Mouse (Mus musculus): Measurements from ENCODE around the gene Fcor. TPM values are rescaled to one million over a fixed set of nuclear protein-coding genes. Genes with fewer than 3 reads are reported as not detected.

The Fcor gene
- polyA plus RNA-seq, 1 experiment = 9.2 TPM

- no peak for DNase-seq (ENCODE audit: low spot score)
Measured at GRCm38 (mm10) chr8:3674671-3675070, 2.5 kb upstream of the Fcor start.

DNA sequence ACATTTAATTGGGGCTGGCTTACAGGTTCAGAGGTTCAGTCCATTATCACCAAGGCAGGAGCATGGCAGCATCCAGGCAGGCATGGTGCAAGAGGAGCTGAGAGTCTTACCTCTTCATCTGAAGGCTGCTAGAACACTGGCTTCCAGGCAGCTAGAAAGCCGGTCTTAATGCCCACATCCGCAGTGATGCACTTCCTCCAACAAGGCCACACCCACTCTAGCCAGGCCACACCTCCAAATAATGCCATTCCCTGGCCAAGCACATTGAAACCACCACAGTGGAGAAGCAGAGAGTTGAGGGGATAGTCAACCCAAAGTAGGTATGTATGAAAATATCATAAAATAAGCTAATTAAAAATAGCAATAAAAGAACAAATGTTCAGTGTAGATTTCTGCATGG is 1.8 kb downstream of the Fcor start:
- no peak for DNase-seq (ENCODE audit: low spot score)

GRCm38 (mm10) chr8:3665507-3665906 is 6.7 kb downstream of the Fcor start, which contains the start of gene Mcemp1:
Gene Mcemp1 (plus strand): TSS chr8:3665754.
- no peak for DNase-seq (ENCODE audit: low spot score)

- no peak for DNase-seq (ENCODE audit: low spot score)
Measured at GRCm38 (mm10) chr8:3664405-3664804, 7.8 kb downstream of the Fcor start.

DNA sequence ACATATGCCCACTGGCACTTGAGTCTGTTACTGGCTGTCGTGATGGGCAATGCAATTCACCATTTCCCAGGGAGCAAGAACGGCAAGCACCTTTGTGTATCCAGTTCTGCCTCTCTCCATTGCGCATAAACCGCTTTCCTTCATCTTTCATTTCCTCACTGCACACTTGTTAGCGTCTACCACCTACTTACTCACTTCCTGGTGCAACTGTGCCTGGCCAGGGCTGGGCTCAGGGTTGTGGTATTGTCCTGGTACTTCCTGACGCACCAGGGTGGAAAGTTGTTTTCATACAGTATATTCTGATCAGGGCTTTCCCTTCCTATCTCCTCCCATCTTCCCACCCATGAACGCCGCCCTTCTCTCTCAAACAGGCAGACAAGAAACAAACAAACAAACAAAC is 11.3 kb downstream of the Fcor start:
- no peak for DNase-seq (ENCODE audit: low spot score)

GRCm38 (mm10) chr8:3656725-3657381 is 15.3 kb downstream of the Fcor start:
- no peak for DNase-seq (ENCODE audit: low spot score)

GRCm38 (mm10) chr8:3655526-3655925 is 16.6 kb downstream of the Fcor start, which contains the start of gene Retn:
Gene Retn (plus strand): TSS chr8:3655770.
- no peak for DNase-seq (ENCODE audit: low spot score)

GRCm38 (mm10) chr8:3654726-3655508 is 17.2 kb downstream of the Fcor start:
- no peak for DNase-seq (ENCODE audit: low spot score)

GRCm38 (mm10) chr8:3652845-3653244 is 19.3 kb downstream of the Fcor start:
- DNase-seq (ENCODE audit: low spot score) = no peak

GRCm38 (mm10) chr8:3648990-3649389 is 23.2 kb downstream of the Fcor start:
- no peak for DNase-seq (ENCODE audit: low spot score)

GRCm38 (mm10) chr8:3648268-3648667 is 23.9 kb downstream of the Fcor start:
- no peak for DNase-seq (ENCODE audit: low spot score)

DNA sequence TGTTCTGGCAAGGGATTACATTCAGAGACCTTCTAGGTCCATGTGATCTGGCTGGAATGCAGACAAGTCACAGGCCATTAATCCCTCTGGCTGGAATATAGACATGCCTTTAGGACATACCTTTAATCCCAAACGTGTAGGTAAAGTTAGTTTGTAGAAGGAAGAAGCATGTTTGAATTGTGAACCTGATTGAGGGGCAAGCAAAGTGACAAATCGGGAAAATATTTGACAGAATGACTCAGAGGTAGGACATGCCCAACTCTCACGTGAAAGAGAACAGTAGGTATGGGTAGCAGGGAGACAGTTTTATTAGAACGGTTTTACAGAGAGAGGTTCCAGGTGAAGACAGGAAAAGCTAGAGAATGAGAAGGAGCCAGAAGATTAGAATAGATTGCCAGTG is 24.6 kb downstream of the Fcor start:
- no peak for DNase-seq (ENCODE audit: low spot score)

DNA sequence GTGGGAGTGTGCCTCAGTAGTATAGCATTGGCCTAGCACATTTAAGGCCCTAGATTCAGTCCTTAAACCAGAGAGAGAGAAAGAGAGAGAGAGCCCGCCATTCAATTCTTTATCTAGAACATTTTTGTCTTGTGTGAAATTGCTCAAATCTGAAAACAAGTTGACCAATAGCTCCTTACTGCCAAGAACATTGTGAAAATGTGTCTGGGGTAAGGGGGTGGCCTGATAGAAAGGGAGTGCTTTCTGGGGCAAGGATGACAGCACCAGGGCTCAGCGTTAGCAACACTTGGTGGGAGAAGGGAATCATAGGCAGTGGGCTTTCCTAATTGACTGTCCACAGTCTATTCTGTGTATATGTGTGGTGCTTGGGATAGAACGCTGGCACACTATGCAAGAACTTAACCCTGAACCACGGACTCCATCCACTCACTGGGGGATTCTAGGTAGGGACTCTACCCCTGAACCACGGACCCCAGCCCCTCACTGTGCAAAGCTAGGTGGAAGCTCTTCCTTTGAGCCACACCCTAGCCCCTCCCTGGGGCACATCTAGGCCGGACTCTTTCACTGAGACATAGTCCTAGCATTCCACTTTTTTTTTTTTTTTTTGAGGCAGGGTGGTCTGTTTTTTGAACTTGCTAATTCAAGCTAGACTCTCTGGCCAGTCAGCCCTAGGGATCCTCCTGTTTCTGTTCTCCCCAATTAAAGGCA is 25.2 kb downstream of the Fcor start:
- no peak for DNase-seq (ENCODE audit: low spot score)

GRCm38 (mm10) chr8:3645804-3646203 is 26.4 kb downstream of the Fcor start:
- no peak for DNase-seq (ENCODE audit: low spot score)

GRCm38 (mm10) chr8:3631478-3631875 is 40.7 kb downstream of the Fcor start:
- DNase-seq (ENCODE audit: low spot score) = no peak

DNA sequence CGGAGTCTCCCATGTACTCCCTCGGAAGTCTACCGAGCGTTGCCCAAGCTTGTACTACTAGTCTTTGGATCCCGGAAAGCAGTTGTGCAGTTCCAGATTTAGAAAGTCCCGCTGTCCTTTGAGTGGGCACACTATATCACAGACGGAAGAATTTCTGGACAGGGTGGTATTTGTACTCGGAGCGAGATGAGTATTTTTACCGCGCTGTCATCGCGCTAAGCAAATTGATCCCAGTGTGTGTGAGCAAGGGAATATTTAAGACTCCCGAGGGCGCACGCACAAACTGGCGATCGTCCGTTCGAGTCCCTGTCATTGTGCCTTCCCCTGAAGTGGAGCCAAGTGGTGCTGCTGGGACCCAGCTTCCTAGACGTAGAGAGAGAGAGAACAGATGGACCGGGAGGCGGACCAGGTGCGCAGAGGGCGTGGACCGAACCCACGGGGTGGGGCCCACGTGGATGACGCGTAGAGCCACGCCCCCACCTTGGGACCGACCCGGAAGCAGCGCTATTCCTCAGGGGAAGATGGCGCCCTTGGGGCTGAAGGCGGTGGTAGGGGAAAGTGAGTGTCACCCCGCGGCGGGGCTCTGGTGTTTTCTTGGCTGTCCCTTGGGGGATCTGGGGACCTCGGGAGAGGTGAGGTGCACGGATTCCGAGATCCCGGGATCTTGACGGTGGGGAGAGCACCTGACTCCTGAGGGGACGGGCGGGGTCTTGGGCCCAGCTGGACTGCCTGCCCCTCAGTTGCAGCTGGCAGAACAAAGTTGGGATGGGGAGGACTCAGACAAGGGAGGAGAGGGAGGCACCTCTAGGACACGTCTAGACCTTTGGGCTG is 41.3 kb downstream of the Fcor start, which contains the start of gene Stxbp2:
Gene Stxbp2 (plus strand): TSS at position 309 of the 831 bp plus-strand sequence.
- DNase-seq (ENCODE audit: low spot score) = peak; percentile 63

- no peak for DNase-seq (ENCODE audit: low spot score)
Measured at GRCm38 (mm10) chr8:3628014-3628413, 44.1 kb downstream of the Fcor start.

GRCm38 (mm10) chr8:3626971-3627370 is 45.2 kb downstream of the Fcor start:
- DNase-seq (ENCODE audit: low spot score) = no peak

DNA sequence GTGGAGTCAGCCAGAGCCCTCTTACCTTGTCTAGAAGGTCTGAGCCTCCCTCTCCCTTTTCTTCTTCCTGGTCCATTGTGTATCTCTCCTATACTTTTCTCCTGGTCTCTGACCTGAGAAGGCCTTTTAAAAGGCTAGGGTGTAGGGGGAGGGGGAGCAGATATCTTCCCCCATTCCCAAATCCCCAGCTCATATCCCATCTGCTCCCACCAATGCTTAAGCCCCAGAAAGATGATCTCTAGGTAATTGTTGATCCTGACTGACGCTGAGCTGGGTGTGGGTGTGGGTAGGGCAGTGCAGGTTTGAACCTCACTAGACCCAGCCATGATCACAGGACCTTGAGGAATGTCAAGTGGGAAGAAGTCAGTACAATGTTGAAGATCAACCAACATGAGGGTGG is 46.7 kb downstream of the Fcor start, which contains the start of gene Pcp2:
Gene Pcp2 (minus strand): TSS at position 101 of the 400 bp plus-strand sequence.
- DNase-seq (ENCODE audit: low spot score) = no peak

DNA sequence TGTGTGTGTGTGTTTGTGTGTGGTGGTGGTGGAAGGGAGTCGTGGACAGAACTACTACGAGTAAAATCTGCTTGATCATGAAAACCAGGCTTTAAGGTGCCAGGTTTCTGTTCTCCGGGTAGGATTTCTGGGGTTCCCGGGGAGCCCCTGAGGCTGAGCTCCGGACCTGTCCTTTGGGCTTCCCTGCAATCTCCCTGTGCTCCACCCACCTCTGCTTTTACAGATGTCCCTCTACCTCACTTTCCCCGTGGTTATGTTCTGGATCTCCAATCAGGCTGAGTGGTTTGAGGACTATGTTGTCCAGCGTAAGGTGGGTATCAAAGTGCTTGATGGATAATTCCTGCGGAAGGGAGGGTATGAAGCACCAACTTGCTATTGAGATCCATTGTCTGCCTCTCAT is 50.0 kb downstream of the Fcor start:
- no peak for DNase-seq (ENCODE audit: low spot score)

GRCm38 (mm10) chr8:3621199-3621970 is 50.8 kb downstream of the Fcor start, which contains the start of the genes Xab2 and Pet100:
Gene Xab2 (minus strand): TSS chr8:3621316.
Gene Pet100 (plus strand): TSS chr8:3621548.
- peak; percentile 88 for DNase-seq (ENCODE audit: low spot score)

Data from urinary bladder, adult 2 months (tissue).